Mouse (Mus musculus) spleen, postnatal 14 days (tissue): ENCODE measurements around the gene Rps11.

Source experiments
- DNase-seq, 2 experiments: peaks; one replicate each; pipeline ENCODE4 v3.0.0; 2021 to 2022; ENCODE audit warnings: low spot score in 2 of 2

Gene Rps11

DNA sequence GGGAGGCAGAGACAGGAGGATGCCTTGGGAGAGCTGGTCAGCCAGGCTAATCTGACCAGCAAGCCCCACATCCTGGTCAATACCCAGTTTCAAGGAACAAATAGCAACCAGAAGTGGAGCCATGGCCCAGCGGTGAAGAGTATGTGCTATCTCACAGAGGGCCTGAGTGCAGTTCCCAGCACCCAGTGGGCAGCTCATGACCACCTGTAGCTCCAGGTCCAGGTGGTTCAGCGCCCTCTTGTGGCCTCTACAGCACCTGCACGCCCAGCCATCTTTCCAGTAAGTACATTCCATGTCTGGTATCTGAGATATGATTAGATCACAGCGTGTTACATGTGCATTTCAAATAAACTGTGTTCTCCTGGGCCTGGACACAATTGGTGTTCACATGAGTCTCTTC lies 38.2 kb downstream of the Rps11 start:
- DNase-seq = no peak

DNA sequence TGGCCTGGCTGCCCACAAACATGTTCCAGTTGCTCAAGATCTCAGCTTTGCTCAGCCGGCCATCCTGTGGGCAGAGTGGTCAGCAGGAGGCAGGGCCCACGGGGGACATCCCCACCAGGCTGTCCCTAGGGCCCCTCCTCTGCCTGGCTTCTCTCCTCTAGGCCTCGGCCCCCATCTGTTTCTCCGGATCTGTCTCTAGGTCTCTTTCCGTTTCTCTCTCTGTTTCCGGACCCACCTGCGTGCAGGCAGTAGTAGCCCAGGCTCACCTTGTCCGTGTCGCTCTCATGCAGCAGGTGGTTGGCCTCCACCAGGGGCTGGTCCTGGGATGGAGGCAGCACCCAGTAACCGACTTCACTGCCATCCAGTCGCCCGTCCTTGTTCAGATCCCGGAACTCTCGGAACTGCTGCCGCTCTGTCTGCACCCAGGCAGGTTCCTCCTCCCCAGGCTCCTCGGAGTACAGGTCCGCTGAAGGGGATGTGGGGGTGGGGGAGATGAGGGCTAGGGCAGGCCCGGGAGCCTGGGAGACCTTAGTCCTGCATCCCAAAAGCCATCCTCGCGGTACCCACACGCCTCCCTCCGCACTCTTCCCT lies 40.8 kb downstream of the Rps11 start:
- DNase-seq = no peak

DNA sequence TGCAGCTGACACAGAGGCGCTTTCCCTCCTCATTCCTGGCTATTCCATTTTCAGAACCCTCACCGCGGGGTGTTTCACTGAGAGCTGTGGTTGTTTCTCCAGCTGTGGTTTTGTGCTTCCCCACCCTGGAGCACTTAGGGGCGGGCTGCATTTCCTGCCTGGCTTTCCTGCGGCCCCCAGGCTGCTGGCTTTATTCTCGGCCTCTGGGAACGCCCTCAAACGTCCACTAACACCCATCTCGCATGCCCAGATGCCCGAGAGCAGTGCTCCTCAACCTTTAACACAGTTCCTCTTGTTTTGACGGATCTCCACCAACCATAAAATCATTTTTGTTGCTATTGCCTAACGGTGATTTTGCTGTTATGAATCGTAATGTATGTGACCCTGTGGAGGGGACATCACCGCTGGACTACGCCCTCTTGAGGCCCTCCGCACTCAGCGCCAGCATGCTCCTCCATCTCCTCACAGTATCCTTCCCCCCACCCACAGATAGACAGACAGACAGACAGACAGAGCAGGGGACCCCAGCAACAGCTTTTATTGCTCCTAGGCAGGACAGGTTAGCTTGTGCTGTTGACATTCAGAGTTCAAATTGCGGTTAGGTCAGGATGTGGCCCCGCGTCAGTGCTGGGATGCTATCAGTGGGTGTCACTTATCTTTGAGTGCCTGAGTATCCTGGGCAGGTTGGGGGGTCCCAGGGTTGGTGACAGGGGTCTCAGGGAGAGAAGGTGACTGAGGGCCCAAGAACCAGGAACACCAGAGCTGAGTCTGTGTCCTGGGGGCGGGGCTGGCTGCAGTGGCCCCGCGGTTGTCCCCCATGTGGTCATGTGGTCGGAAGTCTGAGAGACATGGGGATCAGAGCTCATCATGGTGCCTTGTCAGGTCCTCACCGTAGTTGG lies 41.6 kb downstream of the Rps11 start:
- peak; percentile 35 to 41 for DNase-seq

DNA sequence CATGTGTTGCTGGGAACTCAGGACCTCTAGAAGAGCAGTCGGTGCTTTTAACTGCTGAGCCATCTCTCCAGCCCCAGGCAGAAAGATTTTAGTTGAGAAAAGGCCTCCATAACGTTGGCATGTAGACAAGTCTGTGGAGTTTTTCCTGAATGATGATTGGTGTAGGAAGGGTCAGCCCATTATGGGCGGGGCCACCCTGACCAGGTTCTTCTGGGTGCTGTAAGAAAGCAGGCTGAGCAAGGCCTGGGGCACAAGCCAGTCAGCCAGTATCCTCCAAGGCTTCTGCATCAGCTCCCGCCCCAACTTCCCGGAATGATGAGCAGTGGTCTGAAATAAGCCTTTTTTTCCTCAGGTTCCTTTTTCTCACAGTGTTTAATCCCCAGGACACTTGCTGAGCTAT lies 43.2 kb downstream of the Rps11 start:
- no peak for DNase-seq

DNA sequence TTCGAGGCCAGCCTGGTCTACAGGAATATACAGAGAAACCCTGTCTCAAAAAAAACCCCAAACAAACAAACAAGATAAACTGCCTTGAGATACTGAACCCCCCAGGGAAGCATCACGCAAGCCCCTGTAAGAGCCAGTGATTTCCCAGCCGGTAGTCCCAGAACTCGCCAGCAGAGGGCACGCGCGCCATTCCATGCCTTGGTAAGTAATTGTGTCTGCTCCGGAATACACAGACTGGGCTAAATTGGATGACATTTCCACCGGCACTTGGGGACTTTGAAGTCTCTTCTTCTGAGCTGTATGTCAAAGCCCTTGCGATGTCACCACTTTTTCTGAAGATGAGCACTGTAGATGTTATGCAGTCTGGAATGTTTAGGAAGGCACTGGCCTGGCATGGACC lies 44.4 kb downstream of the Rps11 start:
- peak; percentile 84 to 88 for DNase-seq

DNA sequence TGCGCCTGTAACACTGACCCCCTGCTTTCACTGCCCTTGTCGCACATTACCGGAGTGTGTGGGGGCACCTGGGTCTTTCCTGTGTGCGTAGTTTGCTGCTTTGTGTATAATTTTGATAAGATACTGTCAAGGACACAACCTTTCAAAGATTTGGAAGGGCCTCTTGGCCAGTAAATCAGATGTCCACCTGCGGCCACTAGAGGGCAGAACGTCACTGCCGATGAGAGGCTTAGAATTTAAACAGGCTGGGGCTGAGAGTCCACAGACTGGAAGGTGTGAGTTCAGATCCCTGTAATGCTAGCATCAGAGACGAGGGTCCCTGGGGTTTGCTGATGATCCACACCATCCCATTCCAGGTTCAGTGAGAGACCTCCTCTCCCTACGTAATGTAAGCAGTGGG lies 45.7 kb downstream of the Rps11 start:
- peak; percentile 60 to 74 for DNase-seq

DNA sequence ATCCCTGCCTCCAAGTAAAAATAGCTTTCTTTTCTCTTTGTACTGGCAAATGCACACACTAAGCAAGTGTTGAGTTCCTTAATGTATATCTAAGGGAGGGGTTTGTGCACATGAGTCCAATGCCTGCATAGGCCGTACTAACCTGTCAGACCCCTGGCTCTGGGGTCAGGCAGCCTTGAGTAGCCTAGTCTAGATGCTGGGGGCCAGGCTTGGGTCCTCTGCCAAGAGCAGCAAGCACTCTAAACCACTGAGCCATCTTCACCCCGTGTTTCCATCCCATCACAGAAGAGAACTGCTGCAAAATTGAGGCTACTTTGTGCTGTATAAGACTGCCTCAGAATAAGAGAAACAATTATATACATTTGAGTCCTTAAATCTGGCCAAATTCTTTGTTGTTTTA lies 46.4 kb downstream of the Rps11 start:
- no peak for DNase-seq

DNA sequence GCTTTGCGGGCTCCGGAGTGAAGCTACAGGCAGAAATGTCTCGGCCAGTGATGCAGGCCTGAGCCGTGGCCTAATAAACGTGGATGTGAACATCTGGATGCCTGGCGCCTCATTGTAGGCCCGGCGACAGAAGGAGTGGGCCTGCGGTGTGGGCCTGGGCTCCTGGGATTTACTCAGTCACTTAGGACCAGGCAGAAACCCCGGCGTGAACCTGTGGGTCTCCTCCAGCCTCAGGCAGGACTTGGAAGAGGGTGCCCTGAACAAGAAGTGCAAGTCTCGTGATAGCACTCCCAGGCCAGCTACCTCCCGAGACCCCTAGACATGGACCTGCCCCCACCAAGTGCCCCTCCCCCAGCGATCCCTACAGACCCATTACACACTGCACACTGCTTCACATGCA lies 46.9 kb downstream of the Rps11 start:
- DNase-seq = no peak

DNA sequence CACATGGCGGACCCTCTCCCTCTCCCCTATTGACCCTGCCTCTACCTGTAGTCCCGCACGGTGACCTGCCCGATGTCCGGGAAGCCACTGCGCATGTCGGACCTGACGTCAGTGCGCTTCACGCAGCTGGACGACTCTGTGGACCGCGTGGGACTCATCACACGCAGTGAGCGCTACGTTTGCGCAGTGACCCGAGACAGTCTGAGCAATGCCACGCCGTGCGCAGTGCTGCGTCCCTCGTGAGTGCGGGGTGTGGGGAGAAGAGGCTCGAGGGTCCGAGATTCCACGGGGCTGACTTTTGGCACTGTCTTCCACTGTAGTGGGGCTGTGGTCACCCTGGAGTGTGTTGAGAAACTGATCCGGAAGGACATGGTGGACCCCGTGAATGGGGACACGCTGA lies 47.7 kb downstream of the Rps11 start:
- DNase-seq = no peak

DNA sequence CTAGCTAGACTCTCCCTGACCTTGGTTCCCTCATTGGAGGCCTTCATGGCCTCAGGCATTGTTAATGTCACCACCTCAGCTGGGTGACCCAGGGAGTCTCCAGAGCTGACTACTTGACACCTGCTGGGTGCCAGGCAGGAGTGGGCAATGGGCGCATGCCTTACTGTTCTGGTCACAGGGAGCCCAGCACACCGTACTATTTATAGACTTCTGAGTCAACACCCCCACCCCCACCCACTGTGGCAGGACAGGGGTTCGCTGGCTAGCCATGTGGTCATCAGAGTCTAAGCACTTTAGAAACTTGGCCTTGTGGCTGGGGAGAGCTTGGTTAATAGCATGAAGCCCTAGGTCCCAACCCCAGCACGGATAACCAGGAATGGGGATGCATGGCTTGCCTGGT lies 48.8 kb downstream of the Rps11 start:
- no peak for DNase-seq

DNA sequence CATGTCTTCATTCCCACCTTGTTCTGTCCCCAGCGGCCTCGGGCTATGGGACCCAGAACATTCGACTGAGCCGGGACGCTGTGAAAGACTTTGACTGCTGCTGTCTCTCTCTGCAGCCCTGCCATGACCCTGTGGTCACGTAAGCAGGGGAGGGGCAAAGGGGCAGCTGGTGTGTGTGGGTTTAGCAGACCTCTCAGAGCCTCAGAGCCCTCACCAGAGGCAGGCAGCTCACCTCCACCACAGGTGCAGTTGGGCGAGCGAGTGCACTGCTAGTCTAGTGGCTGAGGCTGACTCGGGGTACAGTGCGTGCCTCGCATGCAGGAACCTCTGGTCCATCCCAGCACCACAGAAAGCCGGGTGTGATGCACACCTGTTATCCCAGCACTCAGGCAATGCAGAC lies 50.3 kb downstream of the Rps11 start:
- DNase-seq = no peak

DNA sequence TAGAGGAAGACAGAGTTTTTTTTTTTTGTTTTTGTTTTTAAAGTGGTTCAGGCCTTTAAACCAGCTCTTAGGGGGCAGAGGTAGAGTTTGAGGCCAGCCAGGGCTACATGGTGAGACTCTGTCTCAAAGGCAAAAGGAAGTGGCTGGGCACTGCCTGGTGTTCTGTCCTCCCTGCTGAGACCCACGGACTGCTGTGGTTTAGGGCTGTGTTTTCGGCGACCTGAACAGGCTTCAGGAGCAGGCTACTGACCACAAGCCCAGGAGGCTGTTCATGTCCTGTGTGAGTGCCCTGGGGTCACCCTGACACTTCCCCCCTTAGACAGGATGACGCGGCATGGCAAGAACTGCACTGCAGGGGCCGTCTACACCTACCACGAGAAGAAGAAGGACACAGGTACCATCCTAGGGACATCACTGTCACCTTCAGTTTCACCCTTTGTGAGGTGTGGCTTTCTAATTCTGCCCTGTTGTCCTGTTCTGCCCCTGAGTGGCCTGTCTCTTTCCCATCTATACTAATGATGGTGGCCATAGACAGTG lies 51.0 kb downstream of the Rps11 start:
- DNase-seq = no peak
